Mouse (Mus musculus) erythroblast, embryonic 14.5 days (primary cell): ENCODE results near the gene Olfr355. TPM values are rescaled to one million over a fixed set of nuclear protein-coding genes. Genes with fewer than 3 reads are reported as not detected.

ENCODE experiments used
- H3K27me3 ChIP-seq: 2 replicates; pipeline ENCODE4 v1.6.1; 2012; ENCODE audit warnings: inconsistent platforms; ENCODE audit not compliant: control insufficient read depth
- H3K36me3 ChIP-seq: 2 replicates; pipeline ENCODE4 v1.6.1; 2012; ENCODE audit warnings: mild to moderate bottlenecking, inconsistent platforms; ENCODE audit not compliant: control insufficient read depth
- H3K4me1 ChIP-seq: 2 replicates; pipeline ENCODE4 v1.6.1; 2012; ENCODE audit warnings: inconsistent platforms; ENCODE audit not compliant: control insufficient read depth
- H3K4me3 ChIP-seq: replicated peaks from 2 replicates; pipeline ENCODE3; 2012; ENCODE audit warnings: moderate library complexity, mild to moderate bottlenecking, inconsistent platforms
- H3K9me3 ChIP-seq: 2 replicates; pipeline ENCODE4 v1.6.1; 2012; ENCODE audit warnings: low read length, inconsistent platforms, mixed read lengths; ENCODE audit not compliant: control insufficient read depth
- GATA1 ChIP-seq: IDR thresholded peaks from 2 replicates; pipeline ENCODE4 v1.6.1; 2012; ENCODE audit warnings: low read length, inconsistent platforms, mixed read lengths
- TAL1 ChIP-seq: IDR thresholded peaks from 3 replicates; pipeline ENCODE4 v1.6.1; 2012; ENCODE audit warnings: low read length, inconsistent platforms, mixed read lengths
- polyA plus RNA-seq: library from polyadenylated mRNA; stranded (reverse); fragments of >175 nt; gene quantifications from 2 replicates; pipeline ENCODE4 v1.2.3, GENCODE M21; 2012

Olfr355 gene
- polyA plus RNA-seq = not detected in 2 replicates

DNA sequence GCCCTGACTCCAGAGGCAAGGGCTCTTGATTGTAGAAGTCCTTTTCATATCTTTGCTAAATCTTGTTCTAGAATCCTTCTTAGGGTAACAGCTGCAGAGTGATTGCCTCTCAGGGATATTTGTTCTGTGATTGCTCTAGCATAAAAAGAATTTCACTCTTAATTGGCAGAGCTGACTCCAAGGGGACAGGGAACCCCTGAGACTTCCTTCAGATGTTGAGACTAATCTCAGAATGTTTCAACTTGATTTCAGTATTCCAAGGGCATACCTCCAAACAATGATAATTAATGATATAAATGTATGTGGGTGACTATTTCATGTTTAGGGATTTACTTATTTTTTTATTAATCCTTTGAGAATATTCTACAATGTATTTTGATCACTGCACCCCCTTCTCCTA lies at the start of gene Olfr355:
TSS of gene Olfr355 (minus strand) at position 101 of the 400 bp plus-strand sequence.
- H3K27me3 ChIP-seq = no peaks in the 10 kb centered on the region
- TF ChIP-seq TAL1 (no peak), GATA1 (no peak)
- H3K9me3 ChIP-seq = peaks cover 2% of the 10 kb centered on the region; the same call in 1 of the 2 replicates
- H3K36me3 ChIP-seq = no peaks in the 10 kb centered on the region
- no peak within 1 kb of the TSS for H3K4me3 ChIP-seq
- no peaks in the 10 kb centered on the region for H3K4me1 ChIP-seq

GRCm38 (mm10) chr2:36936821-36937220 lies 8.1 kb upstream of the Olfr355 start, which contains the start of gene Olfr356:
Olfr356 (plus strand) TSS chr2:36937121.
- Histone ChIP-seq H3K4me1 (no peaks in the 10 kb centered on the region), H3K27me3 (no peaks in the 10 kb centered on the region), H3K36me3 (no peaks in the 10 kb centered on the region), H3K9me3 (peaks cover 8% of the 10 kb centered on the region; the same call in 1 of the 2 replicates), H3K4me3 (no peak within 1 kb of the TSS)
- TF ChIP-seq TAL1 (no peak), GATA1 (no peak)

DNA sequence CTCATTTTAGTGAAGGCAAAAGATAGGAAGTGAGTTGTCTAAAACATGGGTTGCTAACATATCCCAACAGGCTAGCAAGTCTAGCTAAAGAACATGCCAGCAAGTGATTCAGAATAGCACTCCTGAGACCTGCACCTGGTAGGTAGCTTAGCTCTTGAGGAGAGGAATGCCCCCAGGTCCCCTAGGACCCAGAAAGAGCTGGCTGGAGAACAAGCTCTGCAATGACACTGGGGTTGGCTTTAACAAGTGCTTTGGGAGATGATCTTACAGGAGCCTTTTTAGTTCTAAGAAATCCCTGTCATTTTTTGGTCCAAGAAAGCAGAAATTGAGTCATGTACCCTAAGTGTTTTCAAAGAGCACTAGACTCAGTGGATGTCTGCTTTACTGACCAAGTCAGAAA lies 23.3 kb downstream of the Olfr355 start, which contains the start of gene Olfr354:
TSS of gene Olfr354 (plus strand) at position 301 of the 400 bp plus-strand sequence.
- H3K4me3 ChIP-seq = no peak within 1 kb of the TSS
- H3K9me3 ChIP-seq = peaks cover 14% of the 10 kb centered on the region
- H3K27me3 ChIP-seq = no peaks in the 10 kb centered on the region
- TF ChIP-seq TAL1 (no peak), GATA1 (no peak)
- H3K36me3 ChIP-seq = no peaks in the 10 kb centered on the region
- H3K4me1 ChIP-seq = no peaks in the 10 kb centered on the region

GRCm38 (mm10) chr2:36897114-36897513 lies 31.6 kb downstream of the Olfr355 start:
- Histone ChIP-seq H3K4me1 (no peaks in the 10 kb centered on the region), H3K27me3 (no peaks in the 10 kb centered on the region), H3K4me3 (no peak overlapping the region), H3K9me3 (peaks cover 6% of the 10 kb centered on the region), H3K36me3 (no peaks in the 10 kb centered on the region)
- TF ChIP-seq GATA1 = no peak
- TF ChIP-seq TAL1 = no peak

GRCm38 (mm10) chr2:36892836-36893235 lies 35.9 kb downstream of the Olfr355 start, which contains the start of gene Olfr353:
Olfr353 (minus strand) TSS chr2:36892936.
- TF ChIP-seq TAL1 (no peak), GATA1 (no peak)
- no peaks in the 10 kb centered on the region; the same call in 1 of the 2 replicates for H3K9me3 ChIP-seq
- H3K27me3 ChIP-seq = no peaks in the 10 kb centered on the region
- no peak within 1 kb of the TSS for H3K4me3 ChIP-seq
- no peaks in the 10 kb centered on the region for H3K4me1 ChIP-seq
- no peaks in the 10 kb centered on the region for H3K36me3 ChIP-seq

Other genes starting within 250 kb of the Olfr355 start
- gene Olfr346, start 243.1 kb downstream of the Olfr355 start, polyA plus RNA-seq = 0.02 TPM in 1 of 2 replicates, not detected in the other
- not detected in 2 replicates for gene Olfr347, start 197.0 kb downstream of the Olfr355 start, polyA plus RNA-seq
- not detected in 2 replicates for gene Olfr348, start 144.6 kb downstream of the Olfr355 start, polyA plus RNA-seq
- not detected in 2 replicates for gene Olfr50, start 138.4 kb downstream of the Olfr355 start, polyA plus RNA-seq
- not detected in 2 replicates for gene Olfr3, start 111.9 kb downstream of the Olfr355 start, polyA plus RNA-seq
- 0.04 TPM in 1 of 2 replicates, not detected in the other for gene Olfr350, start 82.6 kb downstream of the Olfr355 start, polyA plus RNA-seq
- gene Olfr351, start 66.2 kb downstream of the Olfr355 start, polyA plus RNA-seq = not detected in 2 replicates
- gene Olfr352, start 60.4 kb downstream of the Olfr355 start, polyA plus RNA-seq = not detected in 2 replicates
- not detected in 2 replicates for gene Olfr353, start 36.0 kb downstream of the Olfr355 start, polyA plus RNA-seq
- not detected in 2 replicates for gene Olfr354, start 23.2 kb downstream of the Olfr355 start, polyA plus RNA-seq
- not detected in 2 replicates for gene Olfr356, start 8.2 kb upstream of the Olfr355 start, polyA plus RNA-seq
- gene Olfr357, start 64.9 kb upstream of the Olfr355 start, polyA plus RNA-seq = not detected in 2 replicates
- 0.01 TPM in 1 of 2 replicates, not detected in the other for gene Olfr358, start 80.4 kb upstream of the Olfr355 start, polyA plus RNA-seq
- gene Olfr360, start 136.8 kb upstream of the Olfr355 start, polyA plus RNA-seq = not detected in 2 replicates
- not detected in 2 replicates for gene Olfr361, start 160.4 kb upstream of the Olfr355 start, polyA plus RNA-seq
- not detected in 2 replicates for gene Olfr362, start 189.0 kb upstream of the Olfr355 start, polyA plus RNA-seq
- gene Olfr364-ps1, start 210.4 kb upstream of the Olfr355 start, polyA plus RNA-seq = not detected in 2 replicates